Mouse (Mus musculus): ENCODE measurements around the gene Spred3.
"Not testable (repeated sequence)": the region's sequence is repeated elsewhere in the genome, so short reads cannot be mapped to it uniquely, and the experiment has no call there.

The Spred3 gene

GRCm38 (mm10) chr7:29170066-29170754 lies at the start of gene Spred3, which contains the start of gene Ggn:
Spred3 (minus strand) TSS chr7:29170411.
Ggn (plus strand) TSS chr7:29170210.
- in situ Hi-C loops (cut with MboI; ENCODE audit: low sequenced_read_pairs): no loop called here

- in situ Hi-C loops (cut with MboI; ENCODE audit: low sequenced_read_pairs): no loop called here
Observed at GRCm38 (mm10) chr7:29214846-29215245, 44.6 kb upstream of the Spred3 start.

GRCm38 (mm10) chr7:29214236-29214635 lies 44.0 kb upstream of the Spred3 start:
- in situ Hi-C loops (cut with MboI; ENCODE audit: low sequenced_read_pairs): no loop called here

- in situ Hi-C loops (cut with MboI; ENCODE audit: low sequenced_read_pairs): no loop called here
Observed at GRCm38 (mm10) chr7:29213675-29214082, 43.5 kb upstream of the Spred3 start, which contains the start of gene Catsperg1. Catsperg1 (minus strand) TSS chr7:29214035.

GRCm38 (mm10) chr7:29212775-29213560 lies 42.8 kb upstream of the Spred3 start:
- in situ Hi-C loops (cut with MboI; ENCODE audit: low sequenced_read_pairs): not testable (repeated sequence)

GRCm38 (mm10) chr7:29212199-29212765 lies 42.1 kb upstream of the Spred3 start:
- in situ Hi-C loops (cut with MboI; ENCODE audit: low sequenced_read_pairs): no loop called here

- in situ Hi-C loops (cut with MboI; ENCODE audit: low sequenced_read_pairs): no loop called here
Observed at GRCm38 (mm10) chr7:29211415-29212198, 41.4 kb upstream of the Spred3 start.

- in situ Hi-C loops (cut with MboI; ENCODE audit: low sequenced_read_pairs): not testable (repeated sequence)
Observed at GRCm38 (mm10) chr7:29211013-29211412, 40.8 kb upstream of the Spred3 start.

GRCm38 (mm10) chr7:29202577-29202976 lies 32.4 kb upstream of the Spred3 start:
- in situ Hi-C loops (cut with MboI; ENCODE audit: low sequenced_read_pairs): no loop called here

GRCm38 (mm10) chr7:29194230-29194629 lies 24.0 kb upstream of the Spred3 start:
- in situ Hi-C loops (cut with MboI; ENCODE audit: low sequenced_read_pairs): not testable (repeated sequence)

- in situ Hi-C loops (cut with MboI; ENCODE audit: low sequenced_read_pairs): not testable (repeated sequence)
Observed at GRCm38 (mm10) chr7:29181323-29181722, 11.1 kb upstream of the Spred3 start.

- in situ Hi-C loops (cut with MboI; ENCODE audit: low sequenced_read_pairs): no loop called here
Observed at GRCm38 (mm10) chr7:29180854-29181236, 10.6 kb upstream of the Spred3 start.

GRCm38 (mm10) chr7:29180077-29180853 lies 10.1 kb upstream of the Spred3 start, which contains the start of gene Psmd8:
Psmd8 (minus strand) TSS chr7:29180701.
- in situ Hi-C loops (cut with MboI; ENCODE audit: low sequenced_read_pairs): no loop called here

- in situ Hi-C loops (cut with MboI; ENCODE audit: low sequenced_read_pairs): no loop called here
Observed at GRCm38 (mm10) chr7:29179323-29179722, 9.1 kb upstream of the Spred3 start.

GRCm38 (mm10) chr7:29178106-29178505 lies 7.9 kb upstream of the Spred3 start:
- in situ Hi-C loops (cut with MboI; ENCODE audit: low sequenced_read_pairs): no loop called here

GRCm38 (mm10) chr7:29172390-29173016 lies 2.3 kb upstream of the Spred3 start:
- in situ Hi-C loops (cut with MboI; ENCODE audit: low sequenced_read_pairs): no loop called here

- in situ Hi-C loops (cut with MboI; ENCODE audit: low sequenced_read_pairs): no loop called here
Observed at GRCm38 (mm10) chr7:29171562-29172097, 1.4 kb upstream of the Spred3 start.

- in situ Hi-C loops (cut with MboI; ENCODE audit: low sequenced_read_pairs): no loop called here
Observed at GRCm38 (mm10) chr7:29170755-29171561, 747 bp upstream of the Spred3 start.

All from CH12F3 (cell line).